Mouse (Mus musculus): Measurements from ENCODE around the gene Far1. TPM values are rescaled to one million over a fixed set of nuclear protein-coding genes. Genes with fewer than 3 reads are reported as not detected.

The Far1 gene
- polyA plus RNA-seq, 1 experiment from 2014 or later: 15.4 TPM

DNA sequence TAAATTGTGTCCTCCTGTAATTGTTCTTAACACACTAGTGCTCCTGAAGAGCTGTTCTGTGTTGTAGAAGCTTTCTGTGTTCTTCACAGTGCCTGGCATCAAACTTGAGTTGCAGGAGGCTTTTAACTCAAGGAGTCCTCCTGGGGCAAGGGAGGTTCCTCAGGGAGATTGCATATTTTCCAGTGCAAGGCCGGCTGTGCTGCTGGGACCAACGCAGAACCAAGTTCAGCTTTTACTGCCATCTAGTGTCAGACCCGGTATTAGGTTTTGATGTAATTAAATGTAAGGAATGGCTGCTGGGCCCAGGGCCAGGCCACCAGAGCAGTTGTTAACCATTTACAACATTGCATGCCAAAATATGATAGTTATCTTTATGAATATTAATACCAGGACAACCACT is 80.7 kb downstream of the Far1 start:
- Histone ChIP-seq H3K36me3 (ENCODE audit: control insufficient read depth, insufficient read depth) (no peaks in the 10 kb centered on the region), H3K27ac (ENCODE audit: low read depth, low read length) (no peak overlapping the region), H3K27me3 (replicated peaks; ENCODE audit: control insufficient read depth, insufficient read depth, low read length) (no peaks in the 10 kb centered on the region), H3K9me3 (ENCODE audit: control insufficient read depth) (no peaks in the 10 kb centered on the region), H3K9ac (ENCODE audit: low read depth, low read length) (no peak overlapping the region), H3K4me3 (ENCODE audit: low read depth, low read length) (no peak overlapping the region), H3K4me1 (replicated peaks; ENCODE audit: control insufficient read depth, insufficient read depth, low read length) (peaks cover 6% of the 10 kb centered on the region; the same call in 1 of the 2 replicates), H3K4me2 (replicated peaks; ENCODE audit: low read depth) (no peak overlapping the region)
- TF ChIP-seq CTCF (IDR thresholded peaks at IDR 0.05; ENCODE audit: low read depth): peak; percentile 84
- ATAC-seq: peak; percentile 67
- 0% methylated on average over 3 of the region's 3 CpGs for WGBS

DNA sequence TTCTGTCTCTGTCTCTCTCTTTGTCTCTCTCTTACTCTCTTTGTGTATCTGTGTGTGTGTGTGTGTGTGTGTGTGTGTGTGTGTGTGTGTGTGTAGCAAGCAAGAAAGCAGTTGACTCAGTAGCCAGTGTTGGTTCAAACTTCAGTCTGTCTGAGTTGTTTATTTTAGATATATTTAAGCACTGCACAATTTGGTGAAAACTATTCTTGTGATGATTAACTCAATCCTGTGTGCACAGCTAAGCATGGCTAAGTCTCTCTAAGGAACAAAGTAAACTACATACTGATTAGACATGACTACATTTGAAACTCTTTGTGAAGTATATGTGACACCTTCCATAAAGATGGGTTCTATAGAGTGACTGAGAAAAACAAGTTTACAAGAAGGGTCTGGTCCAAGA is 83.6 kb downstream of the Far1 start:
- H3K27me3 ChIP-seq (replicated peaks; ENCODE audit: control insufficient read depth, insufficient read depth, low read length): no peaks in the 10 kb centered on the region
- no peak for ATAC-seq
- H3K27ac ChIP-seq (ENCODE audit: low read depth, low read length): no peak overlapping the region
- H3K4me3 ChIP-seq (ENCODE audit: low read depth, low read length): no peak overlapping the region
- H3K9me3 ChIP-seq (ENCODE audit: control insufficient read depth): no peaks in the 10 kb centered on the region
- no peak overlapping the region for H3K9ac ChIP-seq (ENCODE audit: low read depth, low read length)
- H3K4me2 ChIP-seq (replicated peaks; ENCODE audit: low read depth): no peak overlapping the region
- H3K4me1 ChIP-seq (replicated peaks; ENCODE audit: control insufficient read depth, insufficient read depth, low read length): no peaks in the 10 kb centered on the region
- no peak for TF ChIP-seq CTCF (IDR thresholded peaks at IDR 0.05; ENCODE audit: low read depth)
- no peaks in the 10 kb centered on the region for H3K36me3 ChIP-seq (ENCODE audit: control insufficient read depth, insufficient read depth)

DNA sequence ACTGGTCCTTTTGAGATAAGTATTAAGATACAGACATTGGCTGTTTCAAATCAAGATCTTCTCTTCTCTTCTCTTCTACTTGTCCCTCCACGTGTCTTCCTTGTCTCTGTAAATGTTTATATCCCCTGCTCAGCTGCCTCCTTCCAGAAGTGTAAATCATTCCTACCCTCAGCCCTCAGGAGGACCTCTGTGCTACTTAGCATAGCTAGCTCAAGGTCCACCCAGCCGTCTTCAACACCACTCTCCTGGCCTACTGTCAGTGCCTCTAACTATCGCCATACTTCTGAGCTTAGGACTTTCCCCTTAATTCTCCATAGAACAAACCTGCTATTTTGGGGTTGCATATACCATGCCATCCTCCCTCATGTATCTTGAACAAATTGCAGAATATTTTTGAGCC is 88.2 kb downstream of the Far1 start:
- TF ChIP-seq CTCF (IDR thresholded peaks at IDR 0.05; ENCODE audit: low read depth): no peak

DNA sequence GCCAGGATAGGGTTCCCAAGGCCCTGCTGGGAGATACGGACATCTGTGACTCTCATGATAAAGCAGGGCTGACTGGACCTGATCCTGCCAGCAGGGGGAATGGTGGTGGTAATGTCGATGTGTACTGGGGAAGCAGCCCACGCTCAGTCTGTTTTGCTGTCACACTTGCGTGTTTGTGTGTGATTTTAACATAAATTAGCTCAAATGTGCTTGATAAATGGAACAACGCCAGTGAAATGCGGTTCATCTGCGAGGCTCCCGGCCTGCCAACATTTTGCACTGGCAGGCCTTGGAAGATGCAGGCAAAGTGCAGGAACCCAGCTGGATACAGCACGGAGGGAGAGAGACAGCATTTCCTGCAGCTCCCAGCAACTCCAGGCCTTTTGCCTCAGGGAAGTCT is 94.3 kb downstream of the Far1 start:
- WGBS: 41% methylated on average over 9 of the region's 9 CpGs
- peak; percentile 49 for TF ChIP-seq CTCF (IDR thresholded peaks at IDR 0.05; ENCODE audit: low read depth)
- Histone ChIP-seq H3K36me3 (ENCODE audit: control insufficient read depth, insufficient read depth) (no peaks in the 10 kb centered on the region), H3K9me3 (ENCODE audit: control insufficient read depth) (no peaks in the 10 kb centered on the region), H3K27ac (ENCODE audit: low read depth, low read length) (no peak overlapping the region), H3K9ac (ENCODE audit: low read depth, low read length) (no peak overlapping the region), H3K4me2 (replicated peaks; ENCODE audit: low read depth) (no peak overlapping the region), H3K4me1 (replicated peaks; ENCODE audit: control insufficient read depth, insufficient read depth, low read length) (no peaks in the 10 kb centered on the region), H3K27me3 (replicated peaks; ENCODE audit: control insufficient read depth, insufficient read depth, low read length) (no peaks in the 10 kb centered on the region), H3K4me3 (ENCODE audit: low read depth, low read length) (no peak overlapping the region)
- ATAC-seq: no peak

More for the DNA sequence above, 88.2 kb downstream of the Far1 start:
- H3K36me3 ChIP-seq (ENCODE audit: control insufficient read depth, insufficient read depth): no peaks in the 10 kb centered on the region
- H3K4me1 ChIP-seq (replicated peaks; ENCODE audit: control insufficient read depth, insufficient read depth, low read length): no peaks in the 10 kb centered on the region
- no peak overlapping the region for H3K4me3 ChIP-seq (ENCODE audit: low read depth, low read length)
- WGBS: 50% methylated on average over 3 of the region's 3 CpGs
- no peak overlapping the region for H3K4me2 ChIP-seq (replicated peaks; ENCODE audit: low read depth)
- no peaks in the 10 kb centered on the region for H3K9me3 ChIP-seq (ENCODE audit: control insufficient read depth)
- no peak overlapping the region for H3K27ac ChIP-seq (ENCODE audit: low read depth, low read length)
- no peak for ATAC-seq
- no peaks in the 10 kb centered on the region for H3K27me3 ChIP-seq (replicated peaks; ENCODE audit: control insufficient read depth, insufficient read depth, low read length)
- no peak overlapping the region for H3K9ac ChIP-seq (ENCODE audit: low read depth, low read length)

DNA sequence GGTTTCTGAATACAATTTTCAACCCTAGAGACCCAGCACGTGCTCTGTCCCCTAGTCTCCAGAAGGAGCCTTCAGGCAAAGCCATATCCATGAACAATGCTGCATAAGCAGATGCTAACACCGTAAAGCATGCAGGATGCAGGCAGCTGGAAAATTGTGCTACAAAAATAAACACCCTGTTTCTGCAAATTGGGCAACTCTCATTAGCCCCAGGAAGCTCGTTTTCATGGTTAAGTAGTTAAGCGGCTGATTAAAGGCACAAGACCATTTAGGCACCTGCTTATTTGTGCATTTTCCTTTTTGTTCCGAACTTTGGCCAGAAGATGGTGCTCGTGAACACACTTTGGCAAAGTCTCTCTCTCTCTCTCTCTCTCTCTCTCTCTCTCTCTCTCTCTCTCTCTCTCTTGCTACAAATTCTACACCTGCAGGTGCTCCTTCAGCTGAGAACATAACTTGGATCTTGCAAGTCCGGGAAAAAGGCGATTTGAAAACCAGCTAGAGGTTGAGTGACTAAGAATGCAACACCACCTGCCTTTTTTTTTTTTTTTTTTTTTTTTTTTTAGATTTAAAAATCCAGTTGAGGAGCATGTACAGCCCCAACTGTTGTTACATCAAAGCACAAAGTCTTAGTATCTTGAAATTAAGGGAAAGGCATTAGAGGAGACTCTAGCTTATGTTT is 95.5 kb downstream of the Far1 start:
- 25% methylated on average over 8 of the region's 8 CpGs for WGBS
- Histone ChIP-seq H3K9me3 (ENCODE audit: control insufficient read depth) (no peaks in the 10 kb centered on the region), H3K36me3 (ENCODE audit: control insufficient read depth, insufficient read depth) (no peaks in the 10 kb centered on the region), H3K27me3 (replicated peaks; ENCODE audit: control insufficient read depth, insufficient read depth, low read length) (no peaks in the 10 kb centered on the region), H3K4me3 (ENCODE audit: low read depth, low read length) (no peak overlapping the region), H3K27ac (ENCODE audit: low read depth, low read length) (no peak overlapping the region), H3K4me1 (replicated peaks; ENCODE audit: control insufficient read depth, insufficient read depth, low read length) (no peaks in the 10 kb centered on the region), H3K9ac (ENCODE audit: low read depth, low read length) (no peak overlapping the region), H3K4me2 (replicated peaks; ENCODE audit: low read depth) (no peak overlapping the region)
- TF ChIP-seq CTCF (IDR thresholded peaks at IDR 0.05; ENCODE audit: low read depth): peak; percentile 74
- ATAC-seq: no peak

DNA sequence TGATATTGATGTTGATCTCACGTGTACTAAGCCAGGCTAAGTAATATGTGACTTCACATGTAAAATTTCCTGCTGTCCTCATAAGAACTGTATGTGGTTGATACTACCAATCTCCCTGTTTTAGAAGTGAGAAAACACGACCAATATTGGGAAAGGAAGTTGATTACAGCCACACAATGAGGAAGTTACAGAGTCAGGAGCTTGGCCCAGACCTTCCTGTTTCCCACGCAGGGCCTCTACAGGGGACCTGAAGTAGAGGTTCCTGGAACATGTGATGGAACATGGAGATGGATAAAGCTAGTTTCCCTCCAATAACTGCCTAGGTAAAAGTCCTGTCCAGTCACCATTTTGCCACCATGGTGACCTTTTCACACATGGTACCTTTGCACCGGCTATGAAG is 99.0 kb downstream of the Far1 start:
- TF ChIP-seq CTCF (IDR thresholded peaks at IDR 0.05; ENCODE audit: low read depth): no peak
- 70% methylated on average over 4 of the region's 4 CpGs for WGBS
- H3K27ac ChIP-seq (ENCODE audit: low read depth, low read length): no peak overlapping the region

More for the DNA sequence above, 99.0 kb downstream of the Far1 start:
- Histone ChIP-seq H3K4me3 (ENCODE audit: low read depth, low read length) (no peak overlapping the region), H3K36me3 (ENCODE audit: control insufficient read depth, insufficient read depth) (no peaks in the 10 kb centered on the region), H3K9me3 (ENCODE audit: control insufficient read depth) (no peaks in the 10 kb centered on the region), H3K4me2 (replicated peaks; ENCODE audit: low read depth) (no peak overlapping the region), H3K4me1 (replicated peaks; ENCODE audit: control insufficient read depth, insufficient read depth, low read length) (no peaks in the 10 kb centered on the region), H3K27me3 (replicated peaks; ENCODE audit: control insufficient read depth, insufficient read depth, low read length) (no peaks in the 10 kb centered on the region), H3K9ac (ENCODE audit: low read depth, low read length) (no peak overlapping the region)
- ATAC-seq: no peak
